Mouse (Mus musculus): ENCODE data around the gene Notum.

GRCm38 (mm10) chr11:120626785-120627467, 34.0 kb downstream of the Notum start:
- TF ChIP-seq POLR2A (IDR thresholded peaks at IDR 0.05; ENCODE audit: insufficient read length, low read depth) (no peak), TCF12 (IDR thresholded peaks at IDR 0.05; ENCODE audit: insufficient read depth, poor library complexity, severe bottlenecking) (no peak), MAX (IDR thresholded peaks at IDR 0.05; ENCODE audit: low read depth) (no peak), REST (IDR thresholded peaks at IDR 0.05; ENCODE audit: insufficient read depth, insufficient read length) (no peak), USF1 (IDR thresholded peaks at IDR 0.05; ENCODE audit: low read depth) (no peak), E2F4 (IDR thresholded peaks at IDR 0.05; ENCODE audit: insufficient read depth) (no peak), POLR2AphosphoS2 (IDR thresholded peaks at IDR 0.05; ENCODE audit: insufficient read length, low read depth) (no peak)

All from myocyte (in vitro differentiated cells).